Mouse (Mus musculus): ENCODE measurements at regions not wholly inside any gene's neighbourhood (a gene's known extent, or its start where the extent isn't known, plus 50 kb on each side); places are given as distances from the start of the nearest gene placed in this dataset.

DNA sequence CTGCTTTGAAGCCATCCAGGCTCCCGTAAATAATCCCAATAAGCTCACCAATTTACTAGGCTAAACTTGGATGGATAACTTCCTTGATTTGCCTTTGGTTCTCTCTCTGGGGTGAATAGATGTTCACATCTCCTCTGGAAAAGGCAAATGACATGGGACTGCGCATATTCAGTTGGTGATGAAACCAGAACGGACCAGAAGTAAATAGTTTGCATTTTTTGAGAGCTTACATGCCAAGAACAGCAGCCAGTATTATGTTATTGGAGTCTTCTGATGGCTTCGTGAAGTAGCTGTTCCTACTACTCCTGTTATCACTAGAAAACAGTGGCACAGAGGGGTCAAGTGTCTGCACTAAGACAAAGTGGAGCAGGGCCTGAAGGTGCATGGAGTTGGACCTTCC is 434.5 kb upstream of the Klhl29 start:
- Histone ChIP-seq H3K9me3 (replicated peaks) (no peaks in the 10 kb centered on the region), H3K36me3 (no peaks in the 10 kb centered on the region), H3K4me3 (no peak overlapping the region), H3K9ac (no peak overlapping the region), H3K27ac (ENCODE audit: poor library complexity, severe bottlenecking) (no peak overlapping the region), H3K4me2 (no peak overlapping the region), H3K27me3 (replicated peaks) (no peaks in the 10 kb centered on the region), H3K4me1 (replicated peaks) (0 out of 2 replicates have a peak, but pooled peaks cover 2% of the 10 kb centered on the region)
- ATAC-seq (ENCODE audit: insufficient number of reproducible peaks, low FRiP score): no peak
- WGBS: 57% methylated on average over 4 of the region's 4 CpGs

- Histone ChIP-seq H3K4me3 (0 out of 2 replicates have a peak overlapping the region, but pooled peaks have one; percentile 7), H3K4me2 (peak overlapping the region; percentile 42), H3K36me3 (no peaks in the 10 kb centered on the region)
Observed at GRCm38 (mm10) chr12:5807996-5808886, 432.8 kb upstream of the Klhl29 start.

GRCm38 (mm10) chr12:5805731-5806130 is 430.2 kb upstream of the Klhl29 start:
- no peaks in the 10 kb centered on the region for H3K36me3 ChIP-seq
- WGBS: 77% methylated on average over 2 of the region's 2 CpGs
- no peaks in the 10 kb centered on the region for H3K27me3 ChIP-seq (replicated peaks)
- 0 out of 2 replicates have a peak, but pooled peaks cover 2% of the 10 kb centered on the region for H3K4me1 ChIP-seq (replicated peaks)
- H3K4me3 ChIP-seq: no peak overlapping the region
- no peaks in the 10 kb centered on the region for H3K9me3 ChIP-seq (replicated peaks)
- no peak overlapping the region for H3K9ac ChIP-seq
- no peak overlapping the region for H3K4me2 ChIP-seq
- H3K27ac ChIP-seq (ENCODE audit: poor library complexity, severe bottlenecking): no peak overlapping the region
- ATAC-seq (ENCODE audit: insufficient number of reproducible peaks, low FRiP score): no peak

More at GRCm38 (mm10) chr12:5807996-5808886, 432.8 kb upstream of the Klhl29 start:
- WGBS: 19% methylated on average over 18 of the region's 18 CpGs
- H3K27me3 ChIP-seq (replicated peaks): no peaks in the 10 kb centered on the region
- no peak for ATAC-seq (ENCODE audit: insufficient number of reproducible peaks, low FRiP score)
- no peaks in the 10 kb centered on the region for H3K9me3 ChIP-seq (replicated peaks)
- no peak overlapping the region for H3K9ac ChIP-seq
- H3K4me1 ChIP-seq (replicated peaks): 0 out of 2 replicates have a peak, but pooled peaks cover 2% of the 10 kb centered on the region
- no peak overlapping the region for H3K27ac ChIP-seq (ENCODE audit: poor library complexity, severe bottlenecking)

DNA sequence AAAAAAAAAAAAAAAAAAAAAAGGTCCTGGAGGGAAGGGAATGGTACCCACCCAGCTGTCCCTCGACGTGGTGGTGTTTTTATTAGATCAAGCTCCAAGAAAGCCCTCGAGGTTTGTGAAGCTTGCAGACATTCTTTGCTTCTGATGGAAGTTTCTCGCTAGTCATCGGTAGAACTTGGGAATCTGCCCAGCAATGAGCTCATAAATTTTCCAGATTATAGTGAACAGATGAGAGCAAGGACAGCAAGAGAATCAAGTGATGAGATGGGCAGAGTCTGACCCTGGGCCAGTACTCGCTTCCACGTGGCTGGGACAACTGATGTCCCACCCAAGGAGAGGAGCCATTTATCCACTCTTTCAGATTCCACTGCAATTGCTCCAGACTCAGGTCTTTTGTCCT is 417.6 kb upstream of the Klhl29 start:
- WGBS: 55% methylated on average over 7 of the region's 7 CpGs
- no peaks in the 10 kb centered on the region for H3K9me3 ChIP-seq (replicated peaks)
- no peaks in the 10 kb centered on the region for H3K4me1 ChIP-seq (replicated peaks)
- H3K27ac ChIP-seq (ENCODE audit: poor library complexity, severe bottlenecking): no peak overlapping the region
- H3K9ac ChIP-seq: no peak overlapping the region
- H3K36me3 ChIP-seq: no peaks in the 10 kb centered on the region
- no peak for ATAC-seq (ENCODE audit: insufficient number of reproducible peaks, low FRiP score)
- no peaks in the 10 kb centered on the region for H3K27me3 ChIP-seq (replicated peaks)
- no peak overlapping the region for H3K4me2 ChIP-seq
- no peak overlapping the region for H3K4me3 ChIP-seq

DNA sequence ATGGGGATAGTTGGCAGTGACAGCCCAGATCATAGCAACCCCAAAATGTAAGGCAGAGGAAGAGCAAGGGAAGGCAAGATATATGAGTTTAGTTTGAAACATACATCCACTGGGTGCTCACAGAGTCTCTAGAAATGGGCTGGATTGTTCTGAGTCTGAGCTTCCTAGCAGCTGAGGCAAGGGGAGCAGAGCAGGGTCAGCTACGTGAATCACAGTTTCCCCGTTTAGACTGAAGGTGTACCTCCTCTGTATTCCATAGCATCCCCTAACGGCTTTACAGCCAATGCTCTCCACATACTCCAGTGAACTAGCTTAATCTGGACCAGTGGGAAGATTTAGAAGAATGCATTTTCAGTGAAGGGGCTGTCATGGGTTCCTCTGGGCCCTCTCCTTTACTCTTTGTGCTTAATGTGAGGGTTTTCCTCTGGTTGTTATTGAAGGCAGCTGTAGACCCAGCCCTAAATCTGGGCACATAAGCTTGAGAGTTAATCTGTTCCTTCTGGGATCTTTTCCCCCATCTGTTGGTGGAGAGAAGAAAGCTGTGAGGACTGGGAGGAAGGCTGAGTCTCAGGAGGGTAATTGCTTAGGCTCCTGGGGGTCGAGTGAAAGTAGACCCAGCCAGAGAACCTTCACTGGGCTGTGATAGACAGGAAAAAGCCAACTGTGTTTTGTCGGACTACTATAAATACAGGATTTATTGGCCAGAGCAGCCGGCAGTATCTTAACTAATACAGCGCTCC is 411.8 kb upstream of the Klhl29 start:
- H3K4me3 ChIP-seq: no peak overlapping the region
- no peak for ATAC-seq (ENCODE audit: insufficient number of reproducible peaks, low FRiP score)
- no peaks in the 10 kb centered on the region for H3K27me3 ChIP-seq (replicated peaks)
- no peak overlapping the region for H3K9ac ChIP-seq
- 61% methylated on average over 7 of the region's 7 CpGs for WGBS
- no peak overlapping the region for H3K27ac ChIP-seq (ENCODE audit: poor library complexity, severe bottlenecking)
- H3K36me3 ChIP-seq: no peaks in the 10 kb centered on the region
- H3K4me2 ChIP-seq: no peak overlapping the region
- H3K9me3 ChIP-seq (replicated peaks): no peaks in the 10 kb centered on the region
- no peaks in the 10 kb centered on the region for H3K4me1 ChIP-seq (replicated peaks)

- H3K4me2 ChIP-seq: no peak overlapping the region
- no peaks in the 10 kb centered on the region for H3K4me1 ChIP-seq (replicated peaks)
- H3K27me3 ChIP-seq (replicated peaks): no peaks in the 10 kb centered on the region
- no peak overlapping the region for H3K4me3 ChIP-seq
- no peaks in the 10 kb centered on the region for H3K9me3 ChIP-seq (replicated peaks)
- WGBS: 77% methylated on average over 3 of the region's 3 CpGs
- H3K27ac ChIP-seq (ENCODE audit: poor library complexity, severe bottlenecking): no peak overlapping the region
- no peak overlapping the region for H3K9ac ChIP-seq
- ATAC-seq (ENCODE audit: insufficient number of reproducible peaks, low FRiP score): no peak
- no peaks in the 10 kb centered on the region for H3K36me3 ChIP-seq
Observed at GRCm38 (mm10) chr12:5781276-5781675, 405.8 kb upstream of the Klhl29 start.

DNA sequence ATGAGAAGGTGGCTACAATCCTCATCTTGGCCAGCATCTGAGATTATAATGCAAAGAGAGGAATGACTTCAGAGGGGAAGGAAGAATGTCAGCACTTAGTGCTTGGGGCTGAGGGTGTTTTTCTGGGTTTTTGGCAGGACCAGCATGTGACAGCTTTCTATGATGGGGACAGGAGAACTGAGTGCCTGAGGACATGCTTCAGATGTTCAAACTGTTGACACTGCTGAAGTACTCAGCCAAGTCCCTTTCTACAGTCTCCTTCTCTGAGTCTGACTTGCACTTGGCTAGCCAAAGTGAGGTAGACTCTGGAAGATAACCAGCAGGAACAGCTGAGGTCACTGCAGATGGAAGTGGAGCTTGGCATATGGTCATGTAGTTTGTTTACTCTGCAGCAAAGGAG is 402.1 kb upstream of the Klhl29 start:
- no peak overlapping the region for H3K9ac ChIP-seq

DNA sequence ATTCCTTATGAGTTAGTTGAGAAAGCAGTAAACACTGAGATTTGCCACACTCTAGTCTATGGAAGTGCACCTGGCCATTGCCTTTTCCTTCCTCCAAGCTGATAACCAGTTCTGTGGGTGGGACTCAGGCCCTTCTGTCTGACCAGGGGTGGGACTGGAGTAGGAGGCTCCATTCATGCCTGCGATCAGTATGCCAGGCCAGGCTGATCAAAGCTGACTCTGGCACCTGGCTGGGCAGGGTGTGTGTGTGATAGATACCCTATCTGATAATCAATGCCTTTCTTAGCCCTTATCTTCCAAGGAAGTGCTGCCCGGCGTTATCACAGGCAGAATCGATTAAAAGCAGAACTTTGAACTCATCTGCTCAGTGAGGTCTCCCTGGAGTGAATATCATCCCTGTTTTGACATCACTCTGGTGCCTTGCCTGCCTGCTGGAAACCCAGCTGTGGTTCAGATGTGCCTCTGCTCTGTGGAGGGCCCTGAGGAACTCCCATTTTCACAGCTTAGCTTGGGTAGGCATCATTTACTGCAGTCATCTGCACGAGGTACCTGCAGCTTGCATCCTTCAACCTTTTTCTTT is 396.0 kb upstream of the Klhl29 start:
- 35% methylated on average over 5 of the region's 5 CpGs for WGBS
- H3K4me3 ChIP-seq: no peak overlapping the region

More for the DNA sequence above, 402.1 kb upstream of the Klhl29 start:
- no peak for ATAC-seq (ENCODE audit: insufficient number of reproducible peaks, low FRiP score)
- Histone ChIP-seq H3K4me3 (no peak overlapping the region), H3K4me2 (no peak overlapping the region), H3K36me3 (no peaks in the 10 kb centered on the region), H3K9me3 (replicated peaks) (no peaks in the 10 kb centered on the region), H3K27ac (ENCODE audit: poor library complexity, severe bottlenecking) (no peak overlapping the region), H3K4me1 (replicated peaks) (no peaks in the 10 kb centered on the region), H3K27me3 (replicated peaks) (no peaks in the 10 kb centered on the region)

DNA sequence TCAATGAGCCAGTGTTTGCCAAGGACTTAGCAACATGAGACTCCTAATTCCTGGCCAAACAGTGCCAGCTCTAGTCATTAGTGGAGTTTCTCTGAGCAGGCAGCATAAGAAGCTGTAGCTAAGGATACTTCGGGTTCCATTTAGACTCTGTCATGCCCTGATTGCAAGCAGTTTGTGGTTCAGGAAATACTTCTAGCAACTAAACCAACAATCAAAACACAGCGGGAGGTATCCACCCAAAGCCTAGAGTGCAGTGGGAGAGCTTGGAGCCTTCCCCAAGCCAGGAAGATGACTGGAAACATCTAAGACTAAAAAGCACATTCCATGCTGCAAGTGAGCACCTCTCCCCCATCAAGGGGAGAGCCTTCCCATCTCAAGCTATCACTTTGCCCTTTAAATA is 395.0 kb upstream of the Klhl29 start:
- 58% methylated on average over 2 of the region's 2 CpGs for WGBS
- Histone ChIP-seq H3K9me3 (replicated peaks) (no peaks in the 10 kb centered on the region), H3K27ac (ENCODE audit: poor library complexity, severe bottlenecking) (no peak overlapping the region), H3K4me2 (no peak overlapping the region), H3K4me3 (no peak overlapping the region), H3K27me3 (replicated peaks) (no peaks in the 10 kb centered on the region), H3K9ac (no peak overlapping the region), H3K4me1 (replicated peaks) (no peaks in the 10 kb centered on the region), H3K36me3 (no peaks in the 10 kb centered on the region)
- no peak for ATAC-seq (ENCODE audit: insufficient number of reproducible peaks, low FRiP score)

More for the DNA sequence above, 396.0 kb upstream of the Klhl29 start:
- Histone ChIP-seq H3K4me1 (replicated peaks) (no peaks in the 10 kb centered on the region), H3K36me3 (no peaks in the 10 kb centered on the region), H3K9me3 (replicated peaks) (no peaks in the 10 kb centered on the region), H3K9ac (no peak overlapping the region), H3K27ac (ENCODE audit: poor library complexity, severe bottlenecking) (no peak overlapping the region), H3K4me2 (no peak overlapping the region), H3K27me3 (replicated peaks) (no peaks in the 10 kb centered on the region)
- ATAC-seq (ENCODE audit: insufficient number of reproducible peaks, low FRiP score): no peak

- no peaks in the 10 kb centered on the region for H3K36me3 ChIP-seq
- no peaks in the 10 kb centered on the region for H3K4me1 ChIP-seq (replicated peaks)
- H3K27me3 ChIP-seq (replicated peaks): no peaks in the 10 kb centered on the region
- H3K4me2 ChIP-seq: no peak overlapping the region
- no peak overlapping the region for H3K9ac ChIP-seq
- no peak overlapping the region for H3K4me3 ChIP-seq
- WGBS: 42% methylated on average over 6 of the region's 6 CpGs
- H3K9me3 ChIP-seq (replicated peaks): no peaks in the 10 kb centered on the region
- no peak for ATAC-seq (ENCODE audit: insufficient number of reproducible peaks, low FRiP score)
- H3K27ac ChIP-seq (ENCODE audit: poor library complexity, severe bottlenecking): no peak overlapping the region
Observed at GRCm38 (mm10) chr12:5764445-5765170, 389.1 kb upstream of the Klhl29 start.

- no peaks in the 10 kb centered on the region for H3K4me1 ChIP-seq (replicated peaks)
- no peak for ATAC-seq (ENCODE audit: insufficient number of reproducible peaks, low FRiP score)
- H3K27ac ChIP-seq (ENCODE audit: poor library complexity, severe bottlenecking): no peak overlapping the region
- no peaks in the 10 kb centered on the region for H3K9me3 ChIP-seq (replicated peaks)
- WGBS: 76% methylated on average over 1 of the region's 1 CpGs
- no peak overlapping the region for H3K4me3 ChIP-seq
- H3K9ac ChIP-seq: no peak overlapping the region
- no peak overlapping the region for H3K4me2 ChIP-seq
- H3K36me3 ChIP-seq: no peaks in the 10 kb centered on the region
- no peaks in the 10 kb centered on the region for H3K27me3 ChIP-seq (replicated peaks)
Observed at GRCm38 (mm10) chr12:5764026-5764425, 388.5 kb upstream of the Klhl29 start.
